Mouse (Mus musculus) hindbrain, embryonic 12.5 days (tissue): ENCODE measurements around the gene Tgfbr1. TPM values are rescaled to one million over a fixed set of nuclear protein-coding genes. Genes with fewer than 3 reads are reported as not detected.
"Not testable (repeated sequence)": the region's sequence is repeated elsewhere in the genome, so short reads cannot be mapped to it uniquely, and the experiment has no call there.

ENCODE experiments used
- ATAC-seq: fragments of 200-750 bp; cut with Nextera tagmentation; 2 replicates; pipeline ENCODE4 v1.8.0; 2017; ENCODE audit warnings: moderate TSS enrichment; ENCODE audit not compliant: low FRiP score
- H3K27ac ChIP-seq: fragments of 300-500 bp; sonication (generic); 2 replicates; pipeline ENCODE4 v1.5.1; 2016; ENCODE audit warnings: mild to moderate bottlenecking
- H3K27me3 ChIP-seq: fragments of 300-500 bp; sonication (generic); 2 replicates; pipeline ENCODE4 v1.6.1; 2016; ENCODE audit warnings: mild to moderate bottlenecking
- H3K36me3 ChIP-seq: fragments of 300-500 bp; sonication (generic); 2 replicates; pipeline ENCODE4 v1.6.1; 2016; ENCODE audit warnings: mild to moderate bottlenecking
- H3K4me1 ChIP-seq: fragments of 300-500 bp; sonication (generic); 2 replicates; pipeline ENCODE4 v1.6.1; 2016
- H3K4me2 ChIP-seq: fragments of 300-500 bp; sonication (generic); replicated peaks from 2 replicates; pipeline ENCODE4 v1.6.1; 2016; ENCODE audit warnings: mild to moderate bottlenecking
- H3K4me3 ChIP-seq: fragments of 300-500 bp; sonication (generic); 2 replicates; pipeline ENCODE4 v1.5.1; 2016; ENCODE audit warnings: mild to moderate bottlenecking
- H3K9ac ChIP-seq: fragments of 300-500 bp; sonication (generic); 2 replicates; pipeline ENCODE4 v1.6.1; 2016; ENCODE audit warnings: mild to moderate bottlenecking, moderate library complexity
- H3K9me3 ChIP-seq: fragments of 300-500 bp; sonication (generic); replicated peaks from 2 replicates; pipeline ENCODE4 v1.6.1; 2016; ENCODE audit warnings: mild to moderate bottlenecking
- whole genome bisulfite sequencing: fragments of 180-500 bp; shearing (Covaris S2); methylation state at CpG from one replicate; pipeline ENCODE4 v1.1.7; 2016; 5-methylcytosine and 5-hydroxymethylcytosine counted together
- polyA plus RNA-seq: library from polyadenylated mRNA; unstranded; fragments of >200 nt; fragmentation: Nextera tagmentation; extraction: Ambion mirVana; gene quantifications from 2 replicates; pipeline ENCODE4 v1.2.1, GENCODE M21; 2016

The Tgfbr1 gene
- polyA plus RNA-seq, 1 experiment from 2014 or later: 96.7 TPM

- peak overlapping the region; percentile 92 for H3K4me3 ChIP-seq
- peak overlapping the region; percentile 52 for H3K9ac ChIP-seq
- H3K27ac ChIP-seq: peak overlapping the region; percentile 55; the same call in 1 of the 2 replicates
- H3K27me3 ChIP-seq: no peaks in the 10 kb centered on the region
- no peaks in the 10 kb centered on the region for H3K9me3 ChIP-seq
- WGBS: under 1% methylated on average over 32 of the region's 32 CpGs
- peak overlapping the region; percentile 94 for H3K4me2 ChIP-seq
- ATAC-seq: peak; percentile 6; the same call in 1 of the 2 replicates
- peaks cover 35% of the 10 kb centered on the region for H3K4me1 ChIP-seq
- H3K36me3 ChIP-seq: no peaks in the 10 kb centered on the region
These were observed 861 bp upstream of the Tgfbr1 start for GRCm38 (mm10) chr4:47352061-47352661.

- under 1% methylated on average over 50 of the region's 73 CpGs for WGBS
- H3K36me3 ChIP-seq: no peaks in the 10 kb centered on the region
- H3K4me3 ChIP-seq: peak overlapping the region; percentile 92
- peak; percentile 81 for ATAC-seq
- peaks cover 36% of the 10 kb centered on the region for H3K4me1 ChIP-seq
- no peaks in the 10 kb centered on the region for H3K27me3 ChIP-seq
- peak overlapping the region; percentile 97 for H3K27ac ChIP-seq
- H3K9me3 ChIP-seq: no peaks in the 10 kb centered on the region
- H3K4me2 ChIP-seq: peak overlapping the region; percentile 94
- peak overlapping the region; percentile 92 for H3K9ac ChIP-seq
These were observed 542 bp downstream of the Tgfbr1 start for GRCm38 (mm10) chr4:47353416-47354111.

GRCm38 (mm10) chr4:47354304-47354703 is 1.3 kb downstream of the Tgfbr1 start:
- H3K27ac ChIP-seq: no peak overlapping the region
- H3K4me1 ChIP-seq: peaks cover 36% of the 10 kb centered on the region
- H3K27me3 ChIP-seq: no peaks in the 10 kb centered on the region
- H3K9me3 ChIP-seq: no peaks in the 10 kb centered on the region
- H3K4me3 ChIP-seq: peak overlapping the region; percentile 92
- peak overlapping the region; percentile 94 for H3K4me2 ChIP-seq
- WGBS: 39% methylated on average over 3 of the region's 3 CpGs
- H3K36me3 ChIP-seq: no peaks in the 10 kb centered on the region
- peak overlapping the region; percentile 92; the same call in 1 of the 2 replicates for H3K9ac ChIP-seq
- no peak for ATAC-seq

GRCm38 (mm10) chr4:47362662-47363061 is 9.6 kb downstream of the Tgfbr1 start:
- H3K27me3 ChIP-seq: no peaks in the 10 kb centered on the region
- no peak overlapping the region for H3K4me2 ChIP-seq
- no peak overlapping the region for H3K4me3 ChIP-seq
- no peak for ATAC-seq
- H3K36me3 ChIP-seq: no peaks in the 10 kb centered on the region
- WGBS: 98% methylated on average over 2 of the region's 2 CpGs
- no peak overlapping the region for H3K9ac ChIP-seq
- no peaks in the 10 kb centered on the region for H3K4me1 ChIP-seq
- no peak overlapping the region for H3K27ac ChIP-seq
- H3K9me3 ChIP-seq: no peaks in the 10 kb centered on the region

GRCm38 (mm10) chr4:47363134-47363533 is 10.1 kb downstream of the Tgfbr1 start:
- WGBS: 69% methylated on average over 3 of the region's 3 CpGs
- Histone ChIP-seq H3K27ac (no peak overlapping the region), H3K9ac (no peak overlapping the region), H3K36me3 (no peaks in the 10 kb centered on the region), H3K9me3 (no peaks in the 10 kb centered on the region), H3K4me2 (no peak overlapping the region), H3K4me3 (no peak overlapping the region), H3K27me3 (no peaks in the 10 kb centered on the region), H3K4me1 (no peaks in the 10 kb centered on the region)
- ATAC-seq: no peak

- Histone ChIP-seq H3K27ac (no peak overlapping the region), H3K36me3 (no peaks in the 10 kb centered on the region), H3K9ac (no peak overlapping the region), H3K4me2 (no peak overlapping the region), H3K9me3 (no peaks in the 10 kb centered on the region), H3K4me3 (no peak overlapping the region), H3K27me3 (no peaks in the 10 kb centered on the region), H3K4me1 (no peaks in the 10 kb centered on the region)
- WGBS: 91% methylated on average over 2 of the region's 2 CpGs
- ATAC-seq: no peak
These were observed 15.7 kb downstream of the Tgfbr1 start for GRCm38 (mm10) chr4:47368717-47369116.

- Histone ChIP-seq H3K36me3 (no peaks in the 10 kb centered on the region), H3K9ac (no peak overlapping the region), H3K9me3 (no peaks in the 10 kb centered on the region), H3K27me3 (no peaks in the 10 kb centered on the region), H3K4me2 (no peak overlapping the region), H3K4me3 (no peak overlapping the region), H3K4me1 (no peaks in the 10 kb centered on the region), H3K27ac (no peak overlapping the region)
- 81% methylated on average over 1 of the region's 1 CpGs for WGBS
- ATAC-seq: no peak
These were observed 25.7 kb downstream of the Tgfbr1 start for GRCm38 (mm10) chr4:47378716-47379115.

- Histone ChIP-seq H3K36me3 (peaks cover 16% of the 10 kb centered on the region), H3K9me3 (no peaks in the 10 kb centered on the region), H3K9ac (no peak overlapping the region), H3K4me3 (no peak overlapping the region), H3K27ac (no peak overlapping the region), H3K4me2 (no peak overlapping the region), H3K27me3 (no peaks in the 10 kb centered on the region), H3K4me1 (no peaks in the 10 kb centered on the region)
- 88% methylated on average over 1 of the region's 1 CpGs for WGBS
- no peak for ATAC-seq
These were observed 29.4 kb downstream of the Tgfbr1 start for GRCm38 (mm10) chr4:47382426-47382825.

GRCm38 (mm10) chr4:47391926-47392325 is 38.9 kb downstream of the Tgfbr1 start:
- not testable (repeated sequence) for H3K9ac ChIP-seq, H3K4me1 ChIP-seq, H3K4me2 ChIP-seq, H3K27ac ChIP-seq, H3K27me3 ChIP-seq, H3K4me3 ChIP-seq, H3K9me3 ChIP-seq, ATAC-seq
- peaks cover 14% of the 10 kb centered on the region for H3K36me3 ChIP-seq
- 98% methylated on average over 2 of the region's 2 CpGs for WGBS

GRCm38 (mm10) chr4:47396251-47396650 is 43.2 kb downstream of the Tgfbr1 start:
- ATAC-seq: no peak
- Histone ChIP-seq H3K4me1 (no peaks in the 10 kb centered on the region), H3K4me2 (no peak overlapping the region), H3K27me3 (no peaks in the 10 kb centered on the region), H3K27ac (no peak overlapping the region), H3K36me3 (peaks cover 30% of the 10 kb centered on the region), H3K9ac (no peak overlapping the region), H3K4me3 (no peak overlapping the region), H3K9me3 (no peaks in the 10 kb centered on the region)
- 92% methylated on average over 7 of the region's 7 CpGs for WGBS

GRCm38 (mm10) chr4:47397951-47398687 is 45.1 kb downstream of the Tgfbr1 start:
- H3K4me1 ChIP-seq: no peaks in the 10 kb centered on the region
- H3K9ac ChIP-seq: no peak overlapping the region
- no peak for ATAC-seq
- no peak overlapping the region for H3K4me2 ChIP-seq
- no peaks in the 10 kb centered on the region for H3K27me3 ChIP-seq
- peaks cover 34% of the 10 kb centered on the region for H3K36me3 ChIP-seq
- 93% methylated on average over 6 of the region's 6 CpGs for WGBS
- no peak overlapping the region for H3K4me3 ChIP-seq
- no peaks in the 10 kb centered on the region for H3K9me3 ChIP-seq
- H3K27ac ChIP-seq: no peak overlapping the region

- Histone ChIP-seq H3K27me3 (no peaks in the 10 kb centered on the region), H3K4me1 (no peaks in the 10 kb centered on the region), H3K4me2 (no peak overlapping the region), H3K9ac (no peak overlapping the region), H3K9me3 (no peaks in the 10 kb centered on the region), H3K36me3 (peaks cover 38% of the 10 kb centered on the region), H3K27ac (no peak overlapping the region), H3K4me3 (no peak overlapping the region)
- no peak for ATAC-seq
These were observed 46.8 kb downstream of the Tgfbr1 start for GRCm38 (mm10) chr4:47399824-47400223.
